Mouse (Mus musculus) urinary bladder, postnatal 25 days (tissue): ENCODE measurements around the gene Ccdc158.

ENCODE experiments used
- DNase-seq: peaks from one replicate; pipeline ENCODE4 v3.0.0; 2022; ENCODE audit warnings: low spot score

Gene Ccdc158

GRCm38 (mm10) chr5:92599030-92599429 is 76.0 kb downstream of the Ccdc158 start:
- DNase-seq, result peak; percentile 51

DNA sequence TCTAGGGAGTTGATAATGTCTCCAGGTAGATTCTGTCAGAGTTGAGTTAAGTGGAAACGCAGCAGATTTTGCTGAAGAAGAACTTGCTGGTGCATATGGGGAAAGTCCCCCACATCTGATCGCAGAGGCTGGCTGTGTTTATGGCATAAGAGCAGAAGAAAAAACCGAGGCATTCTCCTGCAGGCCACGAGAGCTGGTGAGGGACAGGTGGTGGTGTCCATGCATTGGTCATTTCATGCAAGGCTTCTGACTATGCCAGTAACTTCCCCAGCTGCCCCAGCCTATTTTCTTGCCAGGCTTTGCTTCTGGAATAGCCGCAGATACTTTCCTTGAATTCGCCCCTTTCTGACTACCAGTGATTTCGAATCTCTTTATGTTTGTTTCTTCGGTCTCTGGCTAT is 78.2 kb downstream of the Ccdc158 start:
- DNase-seq, result no peak

GRCm38 (mm10) chr5:92595026-92595425 is 80.0 kb downstream of the Ccdc158 start:
- DNase-seq, result no peak

DNA sequence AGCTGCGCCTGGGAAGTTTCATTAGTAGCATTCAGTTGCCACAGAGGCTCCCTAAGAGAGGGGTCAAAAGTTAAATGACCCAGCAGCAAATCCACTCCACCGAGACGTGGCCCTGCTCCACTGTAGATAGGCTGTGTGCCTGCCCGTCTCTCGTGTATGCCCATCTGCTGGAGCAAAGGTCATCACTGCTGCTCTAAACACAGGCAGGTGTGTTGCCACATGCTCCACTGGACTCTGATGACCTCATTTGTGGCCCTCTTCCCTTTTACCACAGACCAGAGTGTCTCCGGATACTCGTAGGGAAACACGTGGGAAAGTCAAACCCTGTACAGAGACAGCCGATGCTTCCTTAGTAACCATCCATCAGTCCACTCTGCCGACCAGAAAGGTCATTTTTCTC is 89.1 kb downstream of the Ccdc158 start:
- no peak for DNase-seq

- no peak for DNase-seq
Observed at GRCm38 (mm10) chr5:92579559-92579958, 95.5 kb downstream of the Ccdc158 start.

DNA sequence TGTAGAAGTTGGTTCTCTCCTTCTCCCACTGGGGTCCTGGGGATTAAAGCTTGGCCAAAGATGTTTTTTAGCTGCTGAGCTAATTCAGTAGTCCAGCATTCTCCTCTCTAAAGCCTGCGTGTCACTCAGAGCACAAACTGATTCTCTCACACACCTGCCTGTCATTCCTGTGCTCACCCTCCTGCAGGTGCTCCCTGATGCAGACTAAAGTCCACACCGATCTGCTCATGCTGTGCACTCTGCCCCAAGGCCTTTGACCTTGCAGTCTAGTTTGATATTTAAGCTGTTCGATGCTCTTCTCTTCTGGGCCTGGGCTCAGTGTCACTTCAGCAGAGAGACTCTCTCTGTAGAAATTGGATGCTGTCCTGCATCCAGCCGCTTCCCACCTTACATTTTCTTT is 103.8 kb downstream of the Ccdc158 start:
- no peak for DNase-seq

GRCm38 (mm10) chr5:92562002-92562401 is 113.1 kb downstream of the Ccdc158 start:
- DNase-seq, result no peak

DNA sequence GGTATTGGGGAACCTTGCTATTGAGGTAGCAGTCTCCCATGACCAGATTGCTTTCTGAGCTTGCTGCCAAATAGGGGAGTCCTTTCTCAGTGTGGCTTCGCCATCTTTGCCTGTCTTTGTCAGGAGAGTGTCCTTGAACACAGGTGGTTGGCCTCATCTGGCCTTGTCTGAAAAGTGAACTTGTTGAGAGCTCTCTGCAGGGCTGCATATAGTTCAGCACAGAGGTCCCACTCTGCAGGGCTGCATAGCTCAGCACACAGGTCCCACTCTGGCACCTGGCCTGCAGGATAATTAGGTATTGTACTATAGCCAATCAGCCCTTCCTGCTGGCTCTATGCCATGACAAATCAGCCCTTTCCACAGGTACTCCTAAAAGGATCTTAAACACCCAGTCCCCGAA is 114.9 kb downstream of the Ccdc158 start:
- DNase-seq, result no peak
